12 mouse cellular contexts compared by ENCODE assay signal in the genomic region with DNA sequence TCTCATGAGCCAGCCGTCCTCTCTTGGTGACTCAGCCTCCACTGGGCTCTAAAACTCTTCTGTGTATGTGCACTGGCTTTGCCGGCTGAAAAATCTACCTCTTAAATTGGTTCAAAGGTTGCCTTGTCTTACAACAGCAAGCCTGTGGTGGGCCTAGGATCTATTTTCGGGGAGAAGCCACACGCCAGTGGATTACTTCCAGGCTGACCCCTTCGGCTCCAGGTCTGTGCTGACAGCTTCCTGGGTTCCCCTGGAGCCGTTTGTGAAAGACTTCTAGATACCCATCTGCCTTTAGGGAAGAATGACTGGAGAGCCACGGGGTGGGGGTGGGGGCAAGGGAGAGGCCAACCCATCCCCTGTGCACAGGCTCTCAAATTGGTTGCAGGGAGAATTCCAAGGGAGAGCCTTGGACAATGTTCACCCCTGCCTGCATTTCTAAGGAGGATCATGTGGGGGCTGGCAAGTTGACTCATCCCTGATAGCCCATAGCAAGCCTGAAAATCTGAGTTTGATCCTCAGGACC.
"Had no signal": no experiment of that assay in that cellular context is flagged by ENCODE, and none has a peak within 500 bp of the region (broad histone marks: within the 10 kb centered on the region; RNA-seq: fewer than 3 reads in every experiment).

No protein-coding gene starts in this region.

- DNase-seq: kidney, postnatal 10 days; kidney, postnatal 4 days; lung, postnatal 14 days; right cerebral cortex, adult 18-20 months; right cerebral cortex, postnatal 25 days; thymus, postnatal 36 days had no signal

- H3K36me3 ChIP-seq: limb, embryonic 15.5 days; liver, embryonic 12.5 days; lung, embryonic 15.5 days; midbrain, embryonic 12.5 days; neural tube, embryonic 15.5 days had no signal

- H3K4me3 ChIP-seq: layer of hippocampus, adult 2 months; limb, embryonic 15.5 days; liver, embryonic 12.5 days; lung, embryonic 15.5 days; midbrain, embryonic 12.5 days; neural tube, embryonic 15.5 days had no signal

- ATAC-seq: liver, embryonic 12.5 days had no signal

- H3K27me3 ChIP-seq: limb, embryonic 15.5 days; liver, embryonic 12.5 days; lung, embryonic 15.5 days; midbrain, embryonic 12.5 days; neural tube, embryonic 15.5 days had no signal

- H3K4me1 ChIP-seq: lung, embryonic 15.5 days had no signal

- H3K4me2 ChIP-seq: limb, embryonic 15.5 days; liver, embryonic 12.5 days; lung, embryonic 15.5 days; midbrain, embryonic 12.5 days; neural tube, embryonic 15.5 days had no signal

- H3K9ac ChIP-seq: limb, embryonic 15.5 days; liver, embryonic 12.5 days; lung, embryonic 15.5 days; midbrain, embryonic 12.5 days; neural tube, embryonic 15.5 days had no signal

- H3K9me3 ChIP-seq: limb, embryonic 15.5 days; liver, embryonic 12.5 days; lung, embryonic 15.5 days; midbrain, embryonic 12.5 days; neural tube, embryonic 15.5 days had no signal

- H3K27ac ChIP-seq: layer of hippocampus, adult 2 months; limb, embryonic 15.5 days; liver, embryonic 12.5 days; lung, embryonic 15.5 days; midbrain, embryonic 12.5 days; neural tube, embryonic 15.5 days had no signal
